Mouse (Mus musculus) E14TG2a.4 (cell line): ENCODE results near the gene Zfp978.
"Not testable (repeated sequence)": the region's sequence is repeated elsewhere in the genome, so short reads cannot be mapped to it uniquely, and the experiment has no call there.

ENCODE experiments used
- H3K27me3 ChIP-seq: 2 replicates; pipeline ENCODE4 v1.6.1; 2014; ENCODE audit warnings: low read length, control low read depth; ENCODE audit not compliant: insufficient read depth
- H3K36me3 ChIP-seq: 2 replicates; pipeline ENCODE4 v1.6.1; 2014; ENCODE audit warnings: low read length, control low read depth; ENCODE audit not compliant: insufficient read depth
- H3K4me1 ChIP-seq: replicated peaks from 2 replicates; pipeline ENCODE4 v1.6.1; 2014; ENCODE audit warnings: low read depth, low read length, control low read depth
- H3K4me3 ChIP-seq: replicated peaks from 2 replicates; pipeline ENCODE4 v1.5.1; 2014; ENCODE audit warnings: mild to moderate bottlenecking, low read length
- H3K9me3 ChIP-seq: 2 replicates; pipeline ENCODE4 v1.6.1; 2014; ENCODE audit warnings: low read length, control low read depth
- CTCF ChIP-seq: conservative IDR thresholded peaks from 2 replicates; pipeline ENCODE4 v1.5.1; 2014; ENCODE audit warnings: low read length
- NANOG ChIP-seq: IDR thresholded peaks from 2 replicates; pipeline ENCODE4 v1.6.1; 2014; ENCODE audit warnings: borderline replicate concordance, low read length, mixed read lengths
- POU5F1 ChIP-seq: IDR thresholded peaks from 2 replicates; pipeline ENCODE4 v1.6.1; 2014; ENCODE audit warnings: low read length, borderline replicate concordance

Zfp978 gene

GRCm38 (mm10) chr4:147423140-147423539 is 62.0 kb downstream of the Zfp978 start:
- H3K36me3 ChIP-seq, result no peaks in the 10 kb centered on the region
- H3K9me3 ChIP-seq, result peaks cover 13% of the 10 kb centered on the region
- H3K4me3 ChIP-seq, result no peak overlapping the region
- TF ChIP-seq NANOG (no peak), CTCF (no peak), POU5F1 (no peak)
- no peaks in the 10 kb centered on the region for H3K27me3 ChIP-seq
- peaks cover 14% of the 10 kb centered on the region for H3K4me1 ChIP-seq

GRCm38 (mm10) chr4:147423641-147424298 is 62.7 kb downstream of the Zfp978 start:
- Histone ChIP-seq H3K36me3 (no peaks in the 10 kb centered on the region), H3K4me3 (no peak overlapping the region), H3K9me3 (peaks cover 9% of the 10 kb centered on the region), H3K4me1 (peaks cover 11% of the 10 kb centered on the region), H3K27me3 (no peaks in the 10 kb centered on the region)
- TF ChIP-seq POU5F1 (no peak), CTCF (no peak), NANOG (no peak; the same call in 1 of the 2 replicates)

- not testable (repeated sequence) for H3K27me3 ChIP-seq, H3K4me1 ChIP-seq, H3K4me3 ChIP-seq, H3K9me3 ChIP-seq, H3K36me3 ChIP-seq
Observed at GRCm38 (mm10) chr4:147424404-147424803, 63.3 kb downstream of the Zfp978 start.

- H3K36me3 ChIP-seq, result not testable (repeated sequence)
- TF ChIP-seq CTCF, result peak; percentile 34
Observed at GRCm38 (mm10) chr4:147425615-147426347, 64.7 kb downstream of the Zfp978 start.

GRCm38 (mm10) chr4:147430651-147431050 is 69.5 kb downstream of the Zfp978 start:
- Histone ChIP-seq H3K4me1 (peaks cover 1% of the 10 kb centered on the region), H3K4me3 (no peak overlapping the region), H3K9me3 (peaks cover 7% of the 10 kb centered on the region; the same call in 1 of the 2 replicates), H3K27me3 (no peaks in the 10 kb centered on the region), H3K36me3 (no peaks in the 10 kb centered on the region)
- no peak for TF ChIP-seq POU5F1
- TF ChIP-seq CTCF, result no peak
- TF ChIP-seq NANOG, result no peak

More at GRCm38 (mm10) chr4:147425615-147426347, 64.7 kb downstream of the Zfp978 start:
- not testable (repeated sequence) for H3K4me1 ChIP-seq, H3K9me3 ChIP-seq, H3K4me3 ChIP-seq, H3K27me3 ChIP-seq

- not testable (repeated sequence) for H3K36me3 ChIP-seq, H3K4me1 ChIP-seq, H3K27me3 ChIP-seq, H3K9me3 ChIP-seq, H3K4me3 ChIP-seq
Observed at GRCm38 (mm10) chr4:147431696-147432442, 70.8 kb downstream of the Zfp978 start.

GRCm38 (mm10) chr4:147432443-147432790 is 71.3 kb downstream of the Zfp978 start:
- Histone ChIP-seq H3K36me3 (no peaks in the 10 kb centered on the region), H3K4me3 (no peak overlapping the region), H3K4me1 (no peaks in the 10 kb centered on the region), H3K27me3 (no peaks in the 10 kb centered on the region), H3K9me3 (peaks cover 13% of the 10 kb centered on the region)
- TF ChIP-seq POU5F1 (no peak), CTCF (no peak), NANOG (no peak)

GRCm38 (mm10) chr4:147433017-147433416 is 71.9 kb downstream of the Zfp978 start:
- H3K4me3 ChIP-seq, result no peak overlapping the region
- H3K27me3 ChIP-seq, result no peaks in the 10 kb centered on the region
- peaks cover 13% of the 10 kb centered on the region for H3K9me3 ChIP-seq
- TF ChIP-seq CTCF (no peak), POU5F1 (no peak), NANOG (no peak)
- H3K36me3 ChIP-seq, result no peaks in the 10 kb centered on the region
- H3K4me1 ChIP-seq, result no peaks in the 10 kb centered on the region
